Mouse (Mus musculus): ENCODE measurements around the gene Upf1.

GRCm38 (mm10) chr8:70327512-70327911 is 25.6 kb downstream of the Upf1 start:
- TF ChIP-seq POLR2A (IDR thresholded peaks at IDR 0.05; ENCODE audit: control insufficient read depth, low read depth, low read length): no peak
- no peak for TF ChIP-seq CTCF (IDR thresholded peaks at IDR 0.05; ENCODE audit: control insufficient read depth, insufficient read depth, insufficient replicate concordance, low read depth, low read length)

All from testis, adult 2 months (tissue).